Mouse (Mus musculus) bone marrow, adult 2 months (tissue): ENCODE measurements around the gene Wdr73.

Source experiments
- CTCF ChIP-seq: fragments of 200-500 bp; IDR thresholded peaks from 2 replicates; pipeline ENCODE4 v1.5.1; 2011; ENCODE audit warnings: low read length, control low read depth; ENCODE audit not compliant: control insufficient read depth, insufficient read depth
- POLR2A ChIP-seq: fragments of 200-500 bp; IDR thresholded peaks from 2 replicates; pipeline ENCODE4 v1.6.1; 2011; ENCODE audit warnings: low read depth, mild to moderate bottlenecking, control low read depth, low read length, borderline replicate concordance; ENCODE audit not compliant: control insufficient read depth

GRCm38 (mm10) chr7:80868686-80869085 is 32.4 kb downstream of the Wdr73 start:
- TF ChIP-seq CTCF = no peak
- no peak for TF ChIP-seq POLR2A
